Mouse (Mus musculus): ENCODE measurements around the gene Lrfn3.
A peak's percentile ranks its signal among the peaks of the same experiment; 100 is the strongest.

DNA sequence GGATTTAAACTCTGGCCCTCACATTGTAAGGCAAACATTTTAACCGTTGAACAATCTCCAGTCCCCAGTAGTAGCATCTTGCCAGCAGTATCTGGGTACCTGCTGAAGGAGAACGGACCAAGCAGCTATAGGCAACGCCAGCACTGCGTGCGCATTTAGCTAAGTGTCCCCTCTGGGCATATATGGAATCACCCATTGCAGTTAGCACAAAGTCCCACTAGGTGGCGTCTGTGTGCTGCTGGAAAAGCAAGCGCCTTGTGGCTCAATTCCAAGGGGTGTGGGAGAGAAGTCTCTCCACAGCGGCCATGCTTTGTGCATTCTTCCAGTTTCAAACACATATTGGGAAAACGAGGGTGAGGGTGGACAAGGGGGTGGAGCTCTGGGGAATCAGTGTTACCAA is 26.2 kb downstream of the Lrfn3 start:
- no peak for TF ChIP-seq EP300 (IDR thresholded peaks at IDR 0.05; ENCODE audit: low read depth)
- peak; percentile 91 for TF ChIP-seq CTCF (IDR thresholded peaks at IDR 0.05; ENCODE audit: low read depth)

All from liver, postnatal 0 days (tissue).